In the genomic region with DNA sequence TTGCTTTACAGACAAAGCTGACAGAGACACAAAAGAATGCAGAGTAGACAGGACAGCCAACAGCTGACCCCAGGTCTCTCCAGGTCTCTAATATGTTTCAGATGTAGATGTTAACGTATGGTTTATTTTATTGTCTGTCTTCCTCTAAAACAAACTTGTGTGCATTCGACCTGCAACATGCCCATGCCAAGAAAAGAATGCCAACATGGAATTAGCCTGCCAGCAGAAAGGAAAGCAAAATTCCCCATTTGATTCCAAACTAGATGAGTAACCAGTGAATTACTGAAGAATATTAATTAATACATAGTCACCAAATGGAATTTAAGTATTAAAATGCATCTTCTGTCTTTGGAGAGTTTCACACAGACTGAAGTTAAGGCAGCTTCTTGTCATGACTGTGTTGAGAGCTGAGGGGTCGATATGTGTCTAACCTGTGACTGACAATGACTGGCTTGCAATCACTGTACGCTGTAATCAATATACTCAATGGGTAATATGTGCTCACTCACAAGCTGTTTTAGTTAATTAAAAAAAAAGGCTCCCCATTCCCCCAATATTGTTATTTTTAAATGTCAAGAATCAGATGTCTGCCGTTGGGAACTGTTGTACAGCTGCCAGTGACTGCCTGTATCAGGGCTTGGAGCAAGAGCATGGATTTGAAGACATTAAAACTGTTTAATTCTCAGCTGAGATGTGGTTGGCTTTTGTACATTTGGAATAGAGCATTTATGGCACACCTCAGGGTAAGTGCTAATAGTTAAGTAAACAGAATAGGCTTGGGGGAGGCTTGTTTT, we compare ENCODE assay signal across 12 mouse cellular contexts.
DNase-seq lines count a peak whose midpoint lies in the region; ATAC-seq and TF ChIP-seq lines count a peak whose summit lies in the region.
"Had no signal": no experiment of that assay in that cellular context is flagged by ENCODE, and none has a peak within 500 bp of the region (broad histone marks: within the 10 kb centered on the region; RNA-seq: fewer than 3 reads in every experiment).

No protein-coding gene starts in this region.

- peak; percentile 47 to 54 for DNase-seq in cerebellum, adult 18-20 months
- DNase-seq in cerebellum, postnatal 4 days (ENCODE audit: low spot score in 2 of 2), result no peak
- no peak for DNase-seq in kidney, adult 2 months
- peak; percentile 60 for DNase-seq in Muller cell, postnatal 12 days (ENCODE audit: inconsistent ontology term)
- DNase-seq in urinary bladder, postnatal 10 days (ENCODE audit: low spot score), result no peak
- DNase-seq in adrenal gland, postnatal 4 days (ENCODE audit: low spot score in 2 of 2), result no peak
- DNase-seq: adrenal gland, postnatal 36 days; kidney, postnatal 14 days; lung, adult 18-20 months; spleen, adult 18-20 months had no signal

- H3K9me3 ChIP-seq in kidney, embryonic 15.5 days (replicated peaks), result peaks cover 5% of the 10 kb centered on the region
- H3K9me3 ChIP-seq in embryonic facial prominence, embryonic 13.5 days, result no peaks in the 10 kb centered on the region

- no peak overlapping the region for H3K9ac ChIP-seq in kidney, embryonic 15.5 days
- H3K9ac ChIP-seq in embryonic facial prominence, embryonic 13.5 days, result no peak overlapping the region

- H3K4me3 ChIP-seq in kidney, embryonic 15.5 days (replicated peaks), result no peak overlapping the region
- no peak overlapping the region for H3K4me3 ChIP-seq in kidney, adult 2 months (ENCODE audit: insufficient read depth, low read depth, low read length)
- H3K4me3 ChIP-seq in embryonic facial prominence, embryonic 13.5 days, result peak overlapping the region; percentile 30

- no peaks in the 10 kb centered on the region for H3K36me3 ChIP-seq in kidney, embryonic 15.5 days
- no peaks in the 10 kb centered on the region for H3K36me3 ChIP-seq in kidney, adult 2 months (ENCODE audit: control insufficient read depth, insufficient read depth, low read length)
- no peaks in the 10 kb centered on the region for H3K36me3 ChIP-seq in embryonic facial prominence, embryonic 13.5 days

- no peaks in the 10 kb centered on the region for H3K27me3 ChIP-seq in kidney, embryonic 15.5 days
- no peaks in the 10 kb centered on the region for H3K27me3 ChIP-seq in kidney, adult 2 months (replicated peaks; ENCODE audit: control insufficient read depth, insufficient read depth, low read length)
- H3K27me3 ChIP-seq in embryonic facial prominence, embryonic 13.5 days, result 0 out of 2 replicates have a peak, but pooled peaks cover 6% of the 10 kb centered on the region

- H3K4me1 ChIP-seq in kidney, embryonic 15.5 days, result peaks cover 18% of the 10 kb centered on the region; the same call in 1 of the 2 replicates
- H3K4me1 ChIP-seq in kidney, adult 2 months (ENCODE audit: control insufficient read depth, insufficient read depth, low read length), result no peaks in the 10 kb centered on the region
- no peaks in the 10 kb centered on the region for H3K4me1 ChIP-seq in embryonic facial prominence, embryonic 13.5 days

- H3K27ac ChIP-seq in kidney, embryonic 15.5 days, result no peak overlapping the region
- no peak overlapping the region for H3K27ac ChIP-seq in kidney, adult 2 months (ENCODE audit: insufficient read depth, low read depth, low read length)
- no peak overlapping the region for H3K27ac ChIP-seq in embryonic facial prominence, embryonic 13.5 days

- whole genome bisulfite sequencing in kidney, embryonic 15.5 days, result 66% methylated on average over 5 of the region's 5 CpGs
- WGBS in kidney, adult 2 months, result 60% methylated on average over 5 of the region's 5 CpGs
- WGBS in embryonic facial prominence, embryonic 13.5 days, result 49% methylated on average over 5 of the region's 5 CpGs

- no peak for TF ChIP-seq CTCF in kidney, adult 2 months (conservative IDR thresholded peaks at IDR 0.05; ENCODE audit: insufficient read depth, insufficient read length, low read depth, low read length)

- no peak for TF ChIP-seq POLR2A in kidney, adult 2 months (IDR thresholded peaks at IDR 0.05; ENCODE audit: low read depth, low read length)

- ATAC-seq in kidney, embryonic 15.5 days (replicated peaks; ENCODE audit: low FRiP score), result no peak
- ATAC-seq in embryonic facial prominence, embryonic 13.5 days (ENCODE audit: insufficient number of reproducible peaks, insufficient read depth, low FRiP score, low TSS enrichment, low read depth), result no peak

- H3K4me2 ChIP-seq in kidney, embryonic 15.5 days, result peak overlapping the region; percentile 49
- H3K4me2 ChIP-seq in embryonic facial prominence, embryonic 13.5 days, result peak overlapping the region; percentile 48

Comparison
In these comparisons a context has a peak if more than half of its experiments do, and no peak if none do; other contexts are left out.
1. DNase-seq: peak in cerebellum, adult 18-20 months (2 of 2) and Muller cell, postnatal 12 days (single experiment); none in cerebellum, postnatal 4 days (0 of 2), kidney, adult 2 months (single experiment), urinary bladder, postnatal 10 days (single experiment) and adrenal gland, postnatal 4 days (0 of 2).